Mouse (Mus musculus): Measurements from ENCODE around the gene Gramd1b. TPM values are rescaled to one million over a fixed set of nuclear protein-coding genes. Genes with fewer than 3 reads are reported as not detected.

The Gramd1b gene
- polyA plus RNA-seq, 1 experiment from 2014 or later, result 6.1 TPM

GRCm38 (mm10) chr9:40519294-40519693, 11.9 kb downstream of the Gramd1b start:
- DNase-seq (ENCODE audit: low spot score), result no peak

- no peak for DNase-seq (ENCODE audit: low spot score)
These were observed 19.2 kb downstream of the Gramd1b start for GRCm38 (mm10) chr9:40511970-40512369.

DNA sequence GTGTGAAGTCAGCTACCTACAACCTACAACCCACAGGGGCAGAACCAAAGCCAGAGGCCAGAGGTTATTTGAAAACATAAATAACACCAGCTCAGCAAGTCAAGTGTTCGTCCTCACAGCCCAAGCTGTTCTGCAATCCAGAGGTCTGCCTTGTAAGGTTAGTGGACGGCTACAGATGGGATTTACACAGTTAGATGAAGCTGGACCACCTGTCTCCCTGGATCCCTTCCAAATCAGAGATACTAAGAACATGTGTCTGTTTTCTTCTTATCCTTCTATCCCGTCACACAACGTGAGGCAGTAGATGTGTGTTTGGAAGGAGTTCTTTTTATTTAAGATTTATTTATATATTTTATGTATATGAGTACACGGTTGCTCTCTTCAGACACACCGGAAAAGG, 21.7 kb downstream of the Gramd1b start:
- DNase-seq (ENCODE audit: low spot score), result no peak

DNA sequence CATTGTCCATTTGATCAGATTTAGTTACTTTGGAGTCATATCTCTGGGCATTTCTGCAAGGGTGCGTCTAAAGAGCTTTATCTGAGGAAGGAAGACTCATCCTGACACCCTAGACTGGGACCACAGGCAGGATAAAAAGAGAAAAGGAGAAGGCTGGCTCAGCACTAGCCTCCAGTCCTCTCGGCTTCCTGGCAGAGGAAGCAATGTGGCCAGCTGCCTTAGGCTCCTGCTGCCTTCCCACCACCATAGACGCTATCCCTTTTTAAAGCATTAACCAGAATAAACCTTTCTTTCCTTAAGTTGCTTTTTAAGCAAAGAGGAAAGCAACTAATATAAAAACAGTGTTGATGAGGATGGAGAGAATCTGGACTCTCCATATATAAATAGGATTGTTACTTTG, 24.6 kb downstream of the Gramd1b start:
- no peak for DNase-seq (ENCODE audit: low spot score)

GRCm38 (mm10) chr9:40505471-40506312, 25.5 kb downstream of the Gramd1b start:
- no peak for DNase-seq (ENCODE audit: low spot score)

GRCm38 (mm10) chr9:40504886-40505285, 26.3 kb downstream of the Gramd1b start:
- DNase-seq (ENCODE audit: low spot score), result no peak

GRCm38 (mm10) chr9:40500691-40501090, 30.5 kb downstream of the Gramd1b start:
- DNase-seq (ENCODE audit: low spot score), result no peak

DNA sequence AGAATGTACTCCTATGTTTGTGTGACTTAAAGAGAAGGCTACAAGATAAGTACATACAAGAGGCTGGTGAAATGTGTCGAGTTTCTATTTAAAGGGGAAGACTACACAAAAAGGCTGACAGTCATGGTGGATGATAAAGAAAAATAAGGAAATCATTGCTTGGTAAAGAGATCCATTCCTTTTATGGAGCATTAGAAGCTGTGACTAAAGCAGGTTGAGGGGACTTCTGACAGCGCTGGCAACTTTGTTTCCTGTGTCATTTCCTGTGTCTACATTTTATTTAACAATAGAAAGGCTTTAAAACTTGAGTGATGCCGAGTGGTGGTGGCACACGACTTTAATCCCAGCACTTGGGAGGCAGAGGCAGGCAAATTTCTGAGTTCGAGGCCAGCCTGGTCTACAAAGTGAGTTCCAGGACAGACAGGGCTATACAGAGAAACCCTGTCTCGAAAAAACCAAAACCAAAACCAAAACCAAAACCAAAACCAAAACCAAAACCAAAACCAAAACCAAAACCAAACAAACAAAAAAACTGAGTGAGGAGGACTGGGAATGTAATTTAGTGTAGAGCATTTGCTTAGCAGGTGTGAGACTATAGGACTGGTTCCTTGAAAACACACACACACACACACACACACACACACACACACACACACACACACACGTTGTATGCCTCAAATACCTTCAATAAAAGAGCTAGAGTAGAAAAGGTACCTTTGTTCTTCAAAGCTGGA, 48.7 kb downstream of the Gramd1b start:
- peak; percentile 5 for DNase-seq (ENCODE audit: low spot score)

GRCm38 (mm10) chr9:40481271-40481670, 49.9 kb downstream of the Gramd1b start:
- no peak for DNase-seq (ENCODE audit: low spot score)

DNA sequence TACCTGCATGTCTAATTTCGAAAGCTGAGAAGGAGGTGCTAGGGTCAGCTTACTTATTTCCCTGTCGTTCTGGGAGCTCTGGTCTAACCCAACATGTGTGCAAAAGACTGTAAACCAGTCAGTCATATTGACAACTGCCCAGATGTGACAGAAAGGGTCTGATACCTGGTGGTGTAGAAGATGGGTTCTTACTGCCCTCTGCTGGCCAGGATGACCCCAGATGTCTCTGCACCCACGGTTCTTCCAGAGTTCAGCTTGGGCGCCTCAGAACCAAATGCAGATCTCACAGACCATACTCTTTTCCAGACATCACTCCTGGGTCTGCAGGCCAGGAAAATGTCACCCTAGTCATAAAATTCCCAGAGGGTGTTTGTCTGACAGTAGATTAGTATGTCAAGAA, 51.9 kb downstream of the Gramd1b start:
- peak; percentile 68 for DNase-seq (ENCODE audit: low spot score)

DNA sequence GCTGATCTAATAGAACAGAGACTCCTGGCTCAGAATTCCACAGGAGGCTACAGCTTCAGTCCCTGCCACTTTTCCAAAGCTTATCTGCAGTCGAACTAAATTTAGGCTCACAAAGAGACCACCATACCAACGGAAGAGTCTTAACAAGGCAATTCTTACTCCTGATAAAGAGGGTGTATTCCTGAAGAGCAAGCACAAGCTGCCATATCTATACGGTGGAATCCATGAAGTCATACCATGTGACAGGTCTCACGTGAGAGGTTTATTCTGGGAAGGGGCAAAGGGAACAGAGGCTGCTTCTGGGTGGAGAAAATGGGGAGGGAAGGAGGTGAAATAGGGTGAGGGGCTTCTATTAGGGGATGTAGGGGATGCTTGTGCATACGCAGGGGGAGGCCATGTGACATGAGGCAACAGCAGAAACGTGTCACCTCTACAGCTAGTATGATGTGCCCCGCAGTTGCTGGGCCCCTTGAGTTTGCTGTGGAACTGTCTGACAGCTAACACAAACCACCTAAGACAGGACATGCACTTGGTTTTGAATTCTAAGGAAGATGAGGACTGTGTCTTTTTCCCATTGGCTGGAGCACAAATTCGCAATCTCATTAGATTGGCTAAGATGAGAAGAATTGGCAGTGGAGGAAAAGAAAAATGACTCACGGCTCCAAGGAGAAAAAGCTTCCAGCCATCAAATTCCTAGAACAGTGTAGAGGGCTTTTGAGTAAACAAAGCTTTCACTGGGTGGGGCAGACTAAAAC, 52.9 kb downstream of the Gramd1b start:
- no peak for DNase-seq (ENCODE audit: low spot score)

GRCm38 (mm10) chr9:40477611-40478010, 53.6 kb downstream of the Gramd1b start:
- no peak for DNase-seq (ENCODE audit: low spot score)

DNA sequence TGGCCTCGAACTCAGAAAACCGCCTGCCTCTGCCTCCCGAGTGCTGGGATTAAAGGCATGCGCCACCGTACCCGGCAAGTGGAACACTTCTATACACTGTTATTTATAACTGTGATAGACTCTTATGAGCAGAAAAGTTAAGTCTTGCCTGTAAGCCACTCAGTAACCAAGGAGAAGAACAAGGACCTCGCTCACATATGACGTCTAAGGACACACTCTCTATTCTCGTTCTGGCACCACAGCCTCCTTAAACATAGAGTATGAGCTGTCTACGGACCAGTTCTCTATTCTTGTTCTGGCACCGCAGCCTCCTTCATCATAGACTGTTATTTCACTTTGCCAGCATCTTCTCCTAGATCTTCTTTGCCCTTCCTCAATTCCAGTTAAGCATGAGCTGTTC, 55.1 kb downstream of the Gramd1b start:
- no peak for DNase-seq (ENCODE audit: low spot score)

DNA sequence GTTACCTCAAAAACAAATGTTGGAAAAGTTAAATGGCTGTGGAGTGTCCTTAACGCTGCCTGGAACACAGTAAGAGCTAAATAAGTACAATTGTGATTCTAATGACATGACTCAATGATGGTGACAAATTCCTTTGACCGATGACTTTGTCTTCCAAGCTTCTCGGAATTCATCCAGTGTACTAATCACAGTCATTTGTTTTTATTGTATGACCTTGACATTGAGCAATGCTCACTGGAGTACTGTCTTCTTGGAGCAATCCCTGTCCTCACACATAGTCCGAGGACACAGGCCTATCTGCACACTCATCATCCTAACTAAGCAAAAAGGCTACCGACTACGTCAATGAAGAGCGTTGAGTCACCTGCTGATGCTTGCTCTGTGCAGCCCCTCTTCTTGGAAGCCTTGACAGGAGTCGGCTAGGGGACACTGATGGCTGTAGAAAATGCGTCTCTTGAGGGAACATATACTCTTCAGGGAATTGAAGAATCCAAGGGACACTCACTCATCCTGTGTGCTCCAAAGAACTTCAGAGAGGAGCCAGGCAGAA, 58.1 kb downstream of the Gramd1b start:
- no peak for DNase-seq (ENCODE audit: low spot score)

DNA sequence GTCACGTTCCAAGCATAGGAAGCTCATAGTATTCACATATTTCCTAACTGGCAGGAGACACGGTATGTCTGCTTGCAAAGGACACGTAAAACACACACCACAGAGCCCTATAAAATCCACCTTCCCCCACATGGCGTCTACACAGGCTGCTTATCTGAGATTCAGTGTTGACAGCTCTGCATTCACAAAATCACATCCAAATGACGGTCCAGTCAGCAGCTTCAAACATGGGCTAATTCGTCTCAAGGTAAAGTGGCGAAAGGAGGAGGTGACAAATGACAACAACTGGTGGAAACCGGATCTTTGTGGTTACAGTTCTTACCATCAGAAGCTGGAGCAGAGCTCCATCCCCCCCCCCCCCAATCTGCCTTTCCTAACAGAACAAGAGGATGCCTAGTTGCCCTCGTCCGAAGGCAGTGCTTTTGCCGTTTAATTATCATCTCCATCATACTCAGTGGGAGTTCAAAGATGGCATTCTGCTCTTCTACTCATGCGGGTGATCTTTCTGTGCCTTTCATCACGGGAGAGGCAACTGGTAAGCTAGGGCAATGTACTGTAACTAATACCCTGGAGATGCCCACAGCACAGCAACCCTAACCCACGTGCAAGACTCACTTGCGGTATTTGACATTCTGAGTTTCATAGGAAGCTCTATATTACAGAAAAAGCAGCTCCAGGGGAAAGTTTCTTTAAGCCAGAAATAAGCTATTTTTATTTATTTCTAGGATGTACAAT, 61.6 kb downstream of the Gramd1b start:
- DNase-seq (ENCODE audit: low spot score), result no peak

GRCm38 (mm10) chr9:40466782-40467181, 64.4 kb downstream of the Gramd1b start:
- no peak for DNase-seq (ENCODE audit: low spot score)

DNA sequence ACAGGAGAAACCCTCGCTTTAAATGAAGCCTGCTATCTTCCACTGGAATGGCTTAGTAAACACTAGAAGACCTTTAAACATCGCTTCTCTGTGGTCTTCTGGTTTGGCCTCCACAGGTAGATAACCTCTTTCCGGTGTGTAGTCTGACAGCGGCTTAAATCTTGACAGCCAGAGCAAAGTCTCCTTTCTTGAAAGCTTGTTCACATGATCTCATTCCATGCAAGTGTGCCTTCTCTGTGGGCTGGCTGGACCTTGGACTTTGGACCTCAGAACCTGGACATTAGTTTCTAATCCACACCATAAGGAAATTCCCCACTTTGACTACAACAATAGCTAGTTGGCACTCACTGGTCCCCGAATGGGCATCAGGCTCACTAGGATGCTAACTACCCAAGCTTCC, 65.6 kb downstream of the Gramd1b start:
- DNase-seq (ENCODE audit: low spot score), result no peak

DNA sequence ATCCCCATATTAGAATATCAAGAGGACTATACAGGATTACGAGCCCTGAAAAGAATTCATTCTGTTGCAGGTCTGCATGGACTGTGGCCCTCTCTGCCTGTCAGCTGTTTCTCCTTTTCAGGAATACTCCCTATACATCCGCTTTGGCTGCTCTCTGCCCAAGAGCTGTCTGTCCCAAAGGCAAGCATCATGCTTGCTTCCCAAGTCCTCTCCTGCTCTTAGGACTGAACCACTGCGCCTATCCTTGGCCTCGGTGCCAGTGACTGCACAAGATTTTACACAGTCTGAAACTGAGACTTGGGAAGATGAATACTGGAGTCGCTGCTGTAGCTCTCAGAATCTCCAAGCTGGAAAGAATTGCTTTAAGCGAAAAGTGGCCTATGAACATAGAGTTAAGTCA, 68.8 kb downstream of the Gramd1b start:
- no peak for DNase-seq (ENCODE audit: low spot score)

DNA sequence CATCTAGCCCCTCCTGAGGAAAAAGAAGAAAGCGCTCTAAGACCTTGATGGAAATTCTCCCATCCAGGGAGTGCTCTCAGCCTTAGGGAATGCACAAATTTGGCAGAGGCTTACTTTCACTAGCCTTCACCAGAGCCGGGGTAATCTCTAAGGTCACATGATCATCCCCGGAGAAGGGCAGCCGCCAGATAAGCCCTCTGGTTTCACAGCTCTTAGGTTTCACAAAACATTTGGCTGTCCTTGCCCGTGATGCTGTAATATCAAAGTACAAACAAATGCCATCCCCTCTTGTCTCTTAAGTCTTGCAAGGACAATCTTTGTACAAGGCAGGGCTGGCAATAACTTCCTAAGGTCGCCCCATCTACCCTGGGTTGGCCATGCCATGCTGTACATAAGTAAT, 70.4 kb downstream of the Gramd1b start:
- no peak for DNase-seq (ENCODE audit: low spot score)

DNA sequence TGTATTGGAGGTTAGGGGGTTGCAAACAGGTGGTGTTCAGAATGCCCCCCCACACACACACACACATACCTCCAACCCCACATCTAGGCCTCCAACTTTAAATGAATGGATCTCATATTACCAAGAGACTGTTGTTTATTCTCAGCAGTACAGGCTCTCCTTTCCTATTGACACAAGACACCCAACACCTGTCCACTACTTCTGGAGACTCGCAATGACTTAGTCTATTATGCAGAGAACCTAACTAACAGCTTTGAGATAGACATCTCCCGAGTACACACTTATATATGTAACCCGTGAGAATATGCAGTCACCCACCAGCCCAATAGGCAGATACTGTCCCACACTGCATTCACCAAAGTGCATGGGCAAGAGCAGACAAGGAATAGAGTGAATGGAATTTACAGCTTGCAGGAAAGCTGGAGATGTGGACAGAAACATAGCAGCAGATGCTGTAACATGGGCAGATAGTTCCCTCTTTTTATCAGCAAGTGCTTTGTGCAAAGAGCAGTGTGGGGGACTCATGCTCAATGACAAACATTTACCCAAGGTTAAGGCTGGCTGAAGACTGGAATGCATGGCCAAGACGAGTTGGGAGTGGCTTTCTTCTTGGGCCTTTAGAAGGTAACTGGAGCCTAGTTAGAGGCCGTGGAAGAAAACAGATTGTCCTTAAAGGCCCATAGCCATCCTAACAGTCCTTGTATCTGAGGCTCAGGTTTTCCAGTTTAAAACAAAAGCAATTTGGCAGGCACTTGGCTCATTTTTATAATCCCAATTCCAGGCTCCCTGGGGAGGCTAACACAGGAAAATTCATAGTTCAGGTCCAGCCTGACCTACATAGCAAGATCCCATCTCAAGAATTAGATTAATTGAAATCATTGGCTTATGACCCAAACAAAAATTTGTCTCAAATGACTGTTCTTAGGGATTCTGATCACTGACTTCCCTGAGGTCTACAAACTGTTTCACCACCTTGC, 71.6 kb downstream of the Gramd1b start:
- DNase-seq (ENCODE audit: low spot score), result no peak

All from thymus, postnatal 0 days (tissue).